Mouse (Mus musculus) liver, embryonic 14.5 days (tissue): Measurements from ENCODE around the gene Bpi.

ENCODE experiments used
- CTCF ChIP-seq: IDR thresholded peaks from 2 replicates; pipeline ENCODE4 v1.5.1; 2016; ENCODE audit warnings: antibody characterized with exemption, low read depth, control low read depth
- EP300 ChIP-seq: IDR thresholded peaks from 2 replicates; pipeline ENCODE4 v1.6.1; 2016; ENCODE audit warnings: antibody characterized with exemption, low read depth

DNA sequence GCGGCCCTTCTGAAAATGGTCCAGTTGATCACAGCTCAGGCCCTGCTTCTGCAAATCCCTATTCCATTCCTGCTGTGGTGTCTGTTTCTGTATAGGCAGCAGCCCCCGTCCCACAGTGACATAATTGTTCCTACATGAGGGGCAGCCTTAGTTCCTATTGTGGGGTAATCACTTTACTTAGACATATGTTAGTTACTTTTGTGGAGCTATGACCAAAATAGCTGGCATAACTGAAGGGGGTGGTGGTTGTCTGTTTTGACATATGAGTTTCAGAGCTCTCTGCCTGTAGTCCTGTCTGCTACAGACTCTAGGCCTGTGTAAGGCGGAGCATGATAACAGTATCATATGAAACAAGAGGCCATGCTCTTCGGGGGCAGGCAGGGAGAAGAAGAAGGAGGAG lies 7.3 kb upstream of the Bpi start:
- TF ChIP-seq CTCF, result no peak
- TF ChIP-seq EP300, result no peak
